Mouse (Mus musculus) midbrain, embryonic 11.5 days (tissue): ENCODE measurements around the gene Traf5. TPM values are rescaled to one million over a fixed set of nuclear protein-coding genes. Genes with fewer than 3 reads are reported as not detected.
A peak's percentile ranks its signal among the peaks of the same experiment; 100 is the strongest.

Experiments used
- ATAC-seq: fragments of 200-750 bp; cut with Nextera tagmentation; 2 replicates; pipeline ENCODE4 v1.8.0; 2017; ENCODE audit warnings: moderate TSS enrichment, moderate library complexity; ENCODE audit not compliant: low FRiP score
- DNase-seq: peaks from one replicate; pipeline ENCODE4 v3.0.0; 2015; ENCODE audit warnings: low spot score; ENCODE audit errors: missing footprints
- H3K27ac ChIP-seq: fragments of 300-500 bp; sonication (generic); 2 replicates; pipeline ENCODE4 v1.5.1; 2014; ENCODE audit warnings: low read depth, low read length
- H3K27me3 ChIP-seq: fragments of 300-500 bp; sonication (generic); 2 replicates; pipeline ENCODE4 v1.6.1; 2014; ENCODE audit warnings: mild to moderate bottlenecking, low read length, moderate library complexity, mixed read lengths; ENCODE audit not compliant: control insufficient read depth, insufficient read depth
- H3K36me3 ChIP-seq: fragments of 300-500 bp; sonication (generic); 2 replicates; pipeline ENCODE4 v1.6.1; 2014; ENCODE audit warnings: mild to moderate bottlenecking, low read length, moderate library complexity, mixed read lengths; ENCODE audit not compliant: control insufficient read depth, insufficient read depth
- H3K4me1 ChIP-seq: fragments of 300-500 bp; sonication (generic); 2 replicates; pipeline ENCODE4 v1.6.1; 2014; ENCODE audit warnings: low read length; ENCODE audit not compliant: control insufficient read depth, insufficient read depth
- H3K4me2 ChIP-seq: fragments of 300-500 bp; sonication (generic); 2 replicates; pipeline ENCODE4 v1.6.1; 2014; ENCODE audit warnings: mild to moderate bottlenecking, moderate library complexity
- H3K4me3 ChIP-seq: fragments of 300-500 bp; sonication (generic); 2 replicates; pipeline ENCODE4 v1.5.1; 2014; ENCODE audit warnings: low read depth, low read length
- H3K9ac ChIP-seq: fragments of 300-500 bp; sonication (generic); 2 replicates; pipeline ENCODE4 v1.6.1; 2014; ENCODE audit warnings: low read length
- H3K9me3 ChIP-seq: fragments of 300-500 bp; sonication (generic); 2 replicates; pipeline ENCODE4 v1.6.1; 2016; ENCODE audit warnings: low read length; ENCODE audit not compliant: control insufficient read depth
- WGBS: fragments of 180-500 bp; shearing (Covaris S2); extraction: QIAGEN DNeasy Blood & Tissue Kit; methylation state at CpG from one replicate; pipeline ENCODE4 v1.1.7; 2014; 5-methylcytosine and 5-hydroxymethylcytosine counted together
- polyA plus RNA-seq: library from polyadenylated mRNA; unstranded; fragments of >200 nt; fragmentation: Nextera tagmentation; extraction: Ambion mirVana; gene quantifications from 2 replicates; pipeline ENCODE4 v1.2.1, GENCODE M21; 2014

Traf5 gene
- polyA plus RNA-seq, 1 experiment from 2014 or later = 4.1 TPM

DNA sequence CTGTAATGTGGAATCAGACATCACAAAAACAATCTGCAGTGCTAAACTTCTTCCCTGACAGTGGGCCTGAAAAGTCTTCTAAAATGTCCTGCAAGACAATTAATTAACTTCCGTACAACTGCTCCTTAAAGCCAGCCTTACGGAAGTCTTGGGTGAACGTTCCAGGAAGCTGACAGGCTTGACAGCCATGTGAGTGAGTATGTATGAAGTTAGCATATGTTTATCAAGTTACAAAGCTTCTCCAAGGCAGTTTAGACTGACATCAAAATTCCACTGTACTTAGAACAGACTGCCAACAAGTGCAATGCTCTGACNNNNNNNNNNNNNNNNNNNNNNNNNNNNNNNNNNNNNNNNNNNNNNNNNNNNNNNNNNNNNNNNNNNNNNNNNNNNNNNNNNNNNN lies 38.6 kb downstream of the Traf5 start:
- Histone ChIP-seq H3K4me3 (no peak overlapping the region), H3K9me3 (no peaks in the 10 kb centered on the region), H3K4me1 (no peaks in the 10 kb centered on the region), H3K36me3 (no peaks in the 10 kb centered on the region), H3K9ac (no peak overlapping the region), H3K27ac (no peak overlapping the region), H3K27me3 (no peaks in the 10 kb centered on the region), H3K4me2 (no peak overlapping the region)
- ATAC-seq (no peak), DNase-seq (peak; percentile 17)
- WGBS = 78% methylated on average over 3 of the region's 3 CpGs

DNA sequence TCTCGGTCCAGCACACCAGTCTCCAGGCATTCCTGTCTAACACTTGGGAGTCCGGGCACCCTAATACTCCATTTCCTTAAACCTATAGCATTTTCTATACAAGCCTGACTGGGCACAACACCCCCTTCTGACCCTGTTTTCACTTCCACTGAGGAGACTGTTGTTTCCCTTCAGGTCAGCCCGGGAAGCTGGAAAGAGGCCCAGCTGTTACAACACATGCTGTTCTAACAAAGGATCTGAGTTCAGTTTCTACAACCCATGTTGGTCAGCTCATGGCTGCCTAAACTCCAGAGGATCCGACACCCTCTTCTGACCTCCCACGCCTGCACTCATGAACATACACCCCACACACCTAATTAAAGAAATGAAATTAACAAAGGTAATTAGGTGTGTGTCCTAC lies 39.4 kb downstream of the Traf5 start:
- no peak overlapping the region for H3K9ac ChIP-seq
- no peaks in the 10 kb centered on the region for H3K36me3 ChIP-seq
- ATAC-seq = no peak
- no peaks in the 10 kb centered on the region for H3K9me3 ChIP-seq
- no peaks in the 10 kb centered on the region for H3K27me3 ChIP-seq
- no peaks in the 10 kb centered on the region for H3K4me1 ChIP-seq
- H3K4me3 ChIP-seq = no peak overlapping the region
- whole genome bisulfite sequencing = 93% methylated on average over 5 of the region's 5 CpGs
- no peak overlapping the region for H3K4me2 ChIP-seq
- H3K27ac ChIP-seq = no peak overlapping the region
- DNase-seq = peak; percentile 14

DNA sequence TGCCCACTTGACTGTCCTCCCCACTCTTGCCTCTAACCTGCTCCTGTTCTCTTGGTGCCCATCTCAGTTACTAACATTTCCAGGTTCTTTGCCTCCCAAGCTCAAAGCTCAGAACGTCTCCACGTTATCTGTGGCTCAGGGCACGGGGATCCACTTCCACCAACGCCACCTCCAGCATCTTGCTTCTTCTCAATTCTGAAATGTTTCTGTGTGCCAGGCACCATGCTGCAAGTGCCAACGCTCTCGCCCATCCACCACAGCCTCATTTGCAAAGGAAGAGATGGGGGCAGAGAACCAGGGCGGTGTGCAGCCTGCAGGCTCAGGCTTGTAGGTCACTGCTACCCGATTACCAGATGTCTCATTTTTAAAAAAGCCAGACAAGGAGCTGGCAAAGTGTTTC lies 39.9 kb downstream of the Traf5 start:
- ATAC-seq (no peak), DNase-seq (peak; percentile 51)
- no peaks in the 10 kb centered on the region for H3K27me3 ChIP-seq
- H3K4me3 ChIP-seq = no peak overlapping the region
- no peaks in the 10 kb centered on the region for H3K4me1 ChIP-seq
- WGBS = 94% methylated on average over 8 of the region's 8 CpGs
- no peaks in the 10 kb centered on the region for H3K9me3 ChIP-seq
- H3K4me2 ChIP-seq = no peak overlapping the region
- H3K9ac ChIP-seq = no peak overlapping the region
- H3K27ac ChIP-seq = no peak overlapping the region
- no peaks in the 10 kb centered on the region for H3K36me3 ChIP-seq

DNA sequence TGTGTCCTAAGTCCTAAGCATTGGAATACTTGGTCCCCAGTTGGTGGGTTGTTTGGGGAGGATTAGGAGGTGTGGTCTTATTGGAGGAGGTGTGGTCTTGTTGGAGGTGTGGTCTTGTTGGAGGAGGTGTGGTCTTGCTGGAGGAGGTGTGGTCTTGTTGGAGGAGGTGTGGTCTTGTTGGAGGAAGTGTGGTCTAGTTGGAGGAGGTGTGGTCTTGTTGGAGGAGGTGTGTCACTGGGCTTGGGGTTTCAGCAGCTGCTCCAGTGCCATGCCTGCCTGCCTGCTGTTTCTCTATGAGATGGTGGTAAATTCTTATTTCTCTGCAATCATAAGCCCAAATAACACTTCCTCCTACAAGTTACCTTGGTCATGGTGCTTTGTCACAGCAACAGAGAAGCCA lies 93.3 kb downstream of the Traf5 start:
- H3K4me1 ChIP-seq = no peaks in the 10 kb centered on the region
- H3K4me2 ChIP-seq = no peak overlapping the region
- DNase-seq = no peak
- H3K27me3 ChIP-seq = no peaks in the 10 kb centered on the region
- no peak overlapping the region for H3K9ac ChIP-seq
- H3K9me3 ChIP-seq = no peaks in the 10 kb centered on the region
- H3K36me3 ChIP-seq = no peaks in the 10 kb centered on the region
- no peak overlapping the region for H3K27ac ChIP-seq
- H3K4me3 ChIP-seq = no peak overlapping the region
- ATAC-seq = no peak

DNA sequence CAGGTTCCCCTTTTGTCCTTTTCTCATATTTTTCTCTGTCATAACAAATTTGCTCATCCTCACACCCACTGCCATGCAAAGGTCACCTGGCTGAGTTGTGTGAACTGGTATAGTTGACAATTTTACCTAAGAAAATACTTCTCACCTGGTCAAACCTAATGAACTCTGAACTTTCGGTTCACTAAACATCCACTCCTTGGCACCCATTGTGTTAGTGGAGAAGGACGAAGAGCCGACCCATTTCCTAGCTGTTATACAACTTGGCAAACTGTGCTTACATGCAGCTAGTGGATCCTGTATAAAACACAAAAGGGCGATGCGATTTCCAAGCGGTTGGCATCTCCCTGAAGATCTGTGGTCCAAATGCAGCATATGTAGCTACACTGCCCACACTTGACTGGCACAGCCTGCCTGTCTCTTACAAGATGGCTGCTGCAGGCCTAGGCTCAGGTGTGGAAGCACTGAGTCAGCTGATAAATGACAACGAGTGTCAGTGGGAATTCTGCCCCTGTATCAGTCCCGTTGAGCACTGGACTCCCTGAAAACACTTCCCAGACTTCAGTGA lies 95.7 kb downstream of the Traf5 start:
- no peaks in the 10 kb centered on the region for H3K36me3 ChIP-seq
- no peak overlapping the region for H3K27ac ChIP-seq
- no peaks in the 10 kb centered on the region for H3K4me1 ChIP-seq
- no peak overlapping the region for H3K4me2 ChIP-seq
- no peaks in the 10 kb centered on the region for H3K9me3 ChIP-seq
- H3K4me3 ChIP-seq = no peak overlapping the region
- WGBS = 90% methylated on average over 8 of the region's 8 CpGs
- peak; percentile 45 for DNase-seq
- no peak overlapping the region for H3K9ac ChIP-seq
- no peak for ATAC-seq
- no peaks in the 10 kb centered on the region for H3K27me3 ChIP-seq

DNA sequence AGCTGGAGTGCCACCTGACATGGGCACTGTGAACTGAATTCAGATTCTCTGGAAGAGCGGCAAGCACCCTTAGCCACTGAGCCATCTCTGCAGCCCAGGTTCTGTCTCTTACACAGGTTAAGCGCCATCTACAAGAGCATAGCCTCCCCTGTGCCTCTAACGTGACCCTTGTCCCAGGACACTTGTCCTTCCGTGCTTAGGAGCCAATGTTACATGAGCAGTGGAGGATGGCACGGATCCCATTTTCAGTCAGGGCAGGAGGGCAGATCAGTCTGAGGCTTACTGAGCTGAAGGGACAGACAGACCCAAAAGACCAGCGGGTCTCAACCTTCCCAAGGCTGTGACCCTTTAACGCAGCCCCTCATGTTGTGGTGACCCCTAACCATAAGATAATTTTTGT lies 96.4 kb downstream of the Traf5 start:
- Histone ChIP-seq H3K27me3 (no peaks in the 10 kb centered on the region), H3K36me3 (no peaks in the 10 kb centered on the region)

DNA sequence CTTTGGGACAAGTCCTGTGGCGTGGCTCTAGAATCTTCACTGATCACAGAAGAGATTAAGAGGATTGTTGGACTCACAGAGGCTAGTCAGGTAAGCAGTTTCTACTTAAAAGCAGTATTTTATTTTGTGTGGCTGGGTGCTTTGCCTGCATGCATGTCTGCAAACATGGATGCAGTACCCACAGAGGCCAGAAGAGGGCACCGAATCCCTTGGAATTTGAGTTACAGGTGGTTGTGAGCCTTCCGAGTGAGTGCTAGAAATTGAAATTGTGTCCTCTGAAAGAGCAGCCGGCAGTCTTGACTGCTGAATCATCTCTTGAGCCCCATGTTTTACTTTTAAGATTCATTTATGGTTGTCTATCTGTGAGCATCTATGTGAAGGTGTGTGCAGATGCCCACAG lies 96.9 kb downstream of the Traf5 start:
- 52% methylated on average over 4 of the region's 4 CpGs for WGBS
- ATAC-seq = no peak
- Histone ChIP-seq H3K4me1 (no peaks in the 10 kb centered on the region), H3K36me3 (no peaks in the 10 kb centered on the region), H3K27me3 (no peaks in the 10 kb centered on the region), H3K27ac (no peak overlapping the region), H3K9ac (no peak overlapping the region), H3K4me2 (no peak overlapping the region), H3K4me3 (no peak overlapping the region), H3K9me3 (no peaks in the 10 kb centered on the region)
- DNase-seq = peak; percentile 85

More for the DNA sequence above, 96.4 kb downstream of the Traf5 start:
- Histone ChIP-seq H3K4me2 (no peak overlapping the region), H3K4me3 (no peak overlapping the region), H3K27ac (no peak overlapping the region), H3K4me1 (no peaks in the 10 kb centered on the region), H3K9me3 (no peaks in the 10 kb centered on the region), H3K9ac (no peak overlapping the region)
- 90% methylated on average over 7 of the region's 7 CpGs for WGBS
- no peak for ATAC-seq
- no peak for DNase-seq

DNA sequence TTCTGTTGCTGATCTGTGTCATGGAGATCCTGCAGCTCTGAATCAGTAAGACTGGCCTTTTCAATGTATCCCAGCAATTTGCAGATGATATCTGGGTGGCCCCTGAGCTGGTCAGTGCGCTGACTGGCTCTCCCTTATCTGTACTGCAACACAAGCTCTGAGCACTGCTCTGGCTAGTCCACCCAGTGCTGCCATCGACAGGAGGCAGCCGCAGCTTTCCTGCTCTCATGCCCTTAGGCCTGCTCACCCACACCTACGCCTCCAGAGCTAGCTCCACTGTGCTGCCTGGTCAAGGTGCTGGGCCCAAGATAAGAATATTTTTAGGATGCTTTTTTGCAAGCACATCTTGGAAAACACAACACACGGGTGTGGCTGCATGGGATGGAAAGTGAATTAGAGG lies 97.9 kb downstream of the Traf5 start:
- 0 out of 2 replicates have a peak, but pooled peaks cover under 1% of the 10 kb centered on the region for H3K4me1 ChIP-seq
- H3K9me3 ChIP-seq = no peaks in the 10 kb centered on the region
- no peak overlapping the region for H3K27ac ChIP-seq
- DNase-seq (peak; percentile 35), ATAC-seq (no peak)
- H3K9ac ChIP-seq = no peak overlapping the region
- no peaks in the 10 kb centered on the region for H3K27me3 ChIP-seq
- 79% methylated on average over 5 of the region's 5 CpGs for WGBS
- no peak overlapping the region for H3K4me2 ChIP-seq
- no peaks in the 10 kb centered on the region for H3K36me3 ChIP-seq
- no peak overlapping the region for H3K4me3 ChIP-seq

DNA sequence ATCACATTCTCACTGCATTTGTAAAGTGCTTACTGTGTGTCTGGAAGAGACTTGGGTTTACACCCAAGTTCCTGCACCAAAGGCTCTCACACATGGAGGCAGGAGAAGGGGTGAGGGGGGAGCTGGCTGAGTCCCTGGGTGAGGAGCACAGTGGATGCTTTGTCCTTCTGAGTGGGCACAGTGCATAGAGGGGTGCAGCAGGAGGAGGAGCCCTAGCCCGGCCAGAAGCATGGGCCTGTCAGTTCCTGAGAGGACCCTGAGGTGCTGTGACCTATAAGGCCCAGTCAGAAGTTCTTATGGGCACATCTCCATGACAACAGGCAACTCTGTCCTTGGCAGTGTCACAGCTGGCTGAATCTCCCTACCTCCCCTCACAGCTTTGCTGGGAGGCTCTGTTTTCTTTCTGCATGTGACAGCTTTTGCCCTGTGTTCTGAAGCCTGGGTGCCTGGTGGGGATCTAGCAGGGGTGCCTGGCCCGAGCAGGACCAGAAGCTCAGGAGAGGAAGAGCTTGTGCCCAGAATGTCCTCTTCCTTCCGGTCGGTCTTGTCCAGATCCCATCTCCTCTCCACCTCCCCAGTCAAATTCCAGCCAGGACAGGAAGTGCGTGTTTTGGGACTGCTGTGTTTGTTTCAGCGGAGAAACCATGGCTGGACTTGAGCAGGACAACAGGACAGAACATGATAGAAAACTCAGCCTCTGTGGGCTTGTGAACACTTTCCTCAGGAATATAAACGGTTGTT lies 100.1 kb downstream of the Traf5 start:
- H3K4me1 ChIP-seq = 0 out of 2 replicates have a peak, but pooled peaks cover 2% of the 10 kb centered on the region
- H3K9ac ChIP-seq = no peak overlapping the region
- ATAC-seq = no peak
- no peaks in the 10 kb centered on the region for H3K9me3 ChIP-seq
- no peaks in the 10 kb centered on the region for H3K27me3 ChIP-seq
- H3K4me2 ChIP-seq = no peak overlapping the region
- no peak overlapping the region for H3K27ac ChIP-seq
- H3K4me3 ChIP-seq = no peak overlapping the region
- DNase-seq = peak; percentile 68
- WGBS = 80% methylated on average over 7 of the region's 7 CpGs
- H3K36me3 ChIP-seq = no peaks in the 10 kb centered on the region
